Mouse (Mus musculus) cerebellum, postnatal 10 days (tissue): Measurements from ENCODE around the gene Cdc42ep4.

Experiments used
- DNase-seq, 2 experiments: peaks; one replicate each; pipeline ENCODE4 v3.0.0; 2021; ENCODE audit warnings: mixed read lengths in 2 of 2

The Cdc42ep4 gene

GRCm38 (mm10) chr11:113751484-113752084 lies at the start of gene Cdc42ep4:
Gene Cdc42ep4 (minus strand): TSS chr11:113751881.
- DNase-seq: peak; percentile 88 to 93

DNA sequence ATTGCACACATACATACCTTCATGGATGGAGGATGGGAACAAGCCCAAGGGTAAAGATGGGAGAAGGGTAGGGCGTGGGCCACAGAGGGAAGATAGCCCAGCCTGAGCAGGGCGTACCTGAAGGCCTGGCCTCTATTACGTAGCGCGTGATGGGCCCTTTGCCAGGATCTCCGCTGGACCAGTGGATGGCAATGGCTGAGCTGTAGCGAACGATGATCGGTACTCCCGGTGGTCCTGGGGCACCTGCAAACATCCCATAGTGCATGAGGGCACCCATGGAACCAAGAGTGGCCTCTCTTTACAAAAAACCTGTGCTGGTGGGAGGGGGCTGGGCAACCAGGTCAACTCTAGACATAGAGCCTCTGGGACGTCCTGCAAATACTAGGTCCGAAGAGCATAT lies 48.3 kb upstream of the Cdc42ep4 start:
- DNase-seq: peak; percentile 51 to 58

DNA sequence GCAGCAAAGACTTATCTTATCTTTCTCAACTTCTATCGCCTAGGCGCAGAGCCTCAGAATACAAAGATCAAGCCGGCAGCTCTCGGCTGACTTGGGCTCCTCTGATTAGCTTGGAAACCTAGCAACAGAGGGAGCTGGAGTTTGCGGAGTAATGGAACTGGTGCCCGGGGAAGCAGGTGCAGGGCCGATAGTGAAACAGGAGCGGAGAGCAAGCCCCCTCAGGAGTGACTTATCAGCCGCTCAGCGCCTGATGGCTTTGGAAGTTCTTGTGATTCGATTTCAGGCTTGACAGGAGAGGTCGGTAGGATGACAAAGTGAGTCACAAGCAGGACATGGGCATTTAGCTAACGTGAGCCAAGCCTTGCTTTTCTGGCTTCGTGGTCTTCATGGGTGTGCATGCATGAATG lies 47.4 kb upstream of the Cdc42ep4 start:
- peak; percentile 57 to 62 for DNase-seq

GRCm38 (mm10) chr11:113798011-113798410 lies 46.3 kb upstream of the Cdc42ep4 start:
- DNase-seq: peak; percentile 89 to 94

DNA sequence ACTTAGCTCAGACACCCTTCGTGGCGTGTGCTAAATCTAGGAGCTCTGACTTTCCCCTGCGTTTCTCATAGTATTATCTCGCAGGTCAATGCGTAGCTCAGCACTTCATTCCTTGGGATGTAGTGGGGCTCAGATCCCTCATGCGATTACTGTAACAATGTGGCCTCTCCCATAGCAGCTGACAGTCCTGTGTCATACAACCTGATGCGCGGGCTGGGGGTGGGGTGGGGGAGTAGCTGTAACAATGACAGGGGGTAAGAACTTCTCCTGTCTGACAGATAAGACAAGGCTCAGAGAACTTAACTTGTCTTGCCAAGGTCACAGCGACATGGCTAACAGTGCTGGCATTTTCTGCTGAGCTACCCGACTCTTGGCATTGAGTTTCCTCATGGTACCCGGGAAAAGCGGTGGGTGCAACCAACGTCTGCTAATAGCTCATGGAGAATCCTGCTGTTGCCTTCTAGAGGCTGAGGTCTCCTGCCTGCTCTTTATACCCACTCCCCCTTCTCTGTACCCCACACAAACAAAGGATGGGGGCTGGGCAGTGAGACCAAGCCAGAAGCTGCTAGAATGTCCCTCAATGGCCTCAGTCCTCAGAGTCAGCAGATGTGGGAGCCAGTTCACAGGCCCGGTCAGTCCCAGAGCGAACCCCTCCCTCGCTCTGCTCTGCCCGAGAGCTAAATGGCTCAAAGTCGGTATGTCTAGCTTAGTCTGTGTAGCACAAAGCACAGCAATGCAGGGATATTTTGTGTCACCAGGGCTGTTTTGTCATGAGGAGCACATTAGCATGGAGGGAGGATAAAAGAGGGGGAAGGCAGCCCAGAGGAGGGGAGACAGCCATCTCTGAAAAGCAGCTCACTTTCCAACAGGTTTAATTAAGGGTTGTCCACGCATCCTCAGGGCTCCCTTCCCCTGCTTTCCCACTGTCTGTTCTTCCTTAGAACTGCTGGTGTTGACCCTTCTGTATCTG lies 45.6 kb upstream of the Cdc42ep4 start:
- peak; percentile 42 to 55 for DNase-seq

GRCm38 (mm10) chr11:113795846-113796245 lies 44.2 kb upstream of the Cdc42ep4 start:
- no peak for DNase-seq

DNA sequence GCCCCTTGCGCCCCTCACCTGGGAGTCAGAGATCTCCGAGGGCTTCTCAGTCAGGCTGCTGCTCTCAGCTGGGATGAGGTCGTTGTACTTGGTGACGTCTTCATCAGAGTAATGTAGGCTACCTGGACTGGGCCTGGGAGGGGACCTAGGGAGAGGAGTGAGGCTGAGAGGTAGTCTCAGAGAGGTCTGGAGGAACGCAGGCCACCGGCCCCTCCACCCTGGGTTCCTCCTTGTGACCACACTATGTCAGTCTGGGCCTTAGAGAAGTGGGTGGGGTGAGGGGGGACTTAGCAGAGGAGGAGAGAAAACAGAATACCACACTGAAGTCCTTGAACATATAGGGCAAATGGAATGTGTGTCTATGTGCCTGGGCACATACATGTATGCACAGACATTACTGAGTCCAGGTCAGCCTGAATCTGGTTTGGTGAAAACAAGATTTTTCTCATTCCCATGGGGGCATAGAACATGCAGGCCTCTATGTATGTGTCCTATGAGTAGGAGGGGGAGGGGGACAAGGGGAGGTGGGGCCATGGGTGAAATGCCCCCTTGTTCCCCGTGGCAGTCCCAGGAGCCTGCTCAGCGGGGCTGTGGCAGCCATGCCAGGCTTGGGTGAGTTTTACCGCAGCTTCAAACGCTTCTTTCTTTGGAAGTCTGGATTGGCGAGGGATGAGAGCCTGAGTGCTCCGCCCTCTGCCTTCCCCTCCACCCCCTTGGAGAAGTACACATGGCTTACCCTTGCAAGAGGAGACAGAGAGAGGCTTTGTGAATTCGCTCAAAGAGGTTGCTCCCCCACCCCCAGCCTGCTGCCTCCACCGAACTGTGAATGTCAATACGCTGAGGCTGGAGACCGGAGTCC lies 39.9 kb upstream of the Cdc42ep4 start:
- DNase-seq: peak in 1 of 2 experiments; percentile 47

DNA sequence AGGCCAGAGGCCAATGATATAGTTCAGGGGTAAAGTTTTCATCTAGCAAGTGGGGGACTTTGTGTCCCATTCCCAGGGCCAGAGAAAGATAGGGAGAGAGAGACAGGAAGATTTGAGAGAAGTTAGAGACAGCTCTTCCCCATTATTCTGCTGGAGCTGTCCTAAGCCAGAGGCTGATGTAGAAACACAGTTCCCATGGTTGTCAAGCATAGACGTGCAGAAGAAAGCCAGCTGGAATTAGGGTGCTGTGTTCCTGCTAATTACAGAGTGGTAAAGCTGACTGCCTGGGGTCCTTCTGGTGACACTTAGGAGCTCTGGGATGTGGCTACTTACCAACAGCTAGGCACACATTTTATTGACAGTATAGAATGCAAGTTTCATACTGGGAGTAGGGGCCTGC lies 37.4 kb upstream of the Cdc42ep4 start:
- DNase-seq: no peak

- no peak for DNase-seq
Observed at GRCm38 (mm10) chr11:113788183-113788789, 36.6 kb upstream of the Cdc42ep4 start.

DNA sequence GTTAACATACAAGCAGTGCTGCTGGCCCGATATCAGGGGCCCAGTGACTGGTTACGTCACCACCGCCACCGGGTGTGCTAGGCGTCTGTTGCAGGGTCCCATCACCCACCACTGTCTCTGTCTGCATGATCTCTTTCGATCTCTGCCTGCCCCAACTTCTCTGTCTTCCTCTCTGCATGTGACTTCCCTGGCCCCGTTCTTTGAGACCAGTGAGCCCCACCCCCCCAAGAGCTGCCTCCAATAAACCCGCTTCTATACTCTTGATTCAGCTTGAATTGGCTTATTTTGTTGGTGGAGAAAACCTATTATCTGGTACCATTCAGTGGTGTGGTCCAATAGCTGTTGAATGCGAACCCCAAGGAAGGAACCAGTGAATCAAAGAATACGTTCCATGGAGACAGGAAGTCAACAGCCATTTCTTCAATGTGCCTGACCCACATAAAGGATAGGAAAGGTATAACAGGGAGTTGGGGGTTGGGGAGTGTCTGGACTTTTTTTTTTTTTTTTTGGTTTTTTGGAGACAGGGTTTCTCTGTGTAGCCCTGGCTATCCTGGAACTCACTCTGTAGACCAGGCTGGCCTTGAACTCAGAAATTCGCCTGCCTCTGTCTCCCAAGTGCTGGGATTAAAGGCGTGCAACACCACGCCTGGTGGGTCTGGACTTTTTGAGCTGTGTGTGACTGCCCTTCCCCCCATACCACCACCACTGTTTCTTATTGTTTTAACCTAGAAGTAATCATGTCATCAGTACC lies 35.9 kb upstream of the Cdc42ep4 start:
- DNase-seq: no peak

DNA sequence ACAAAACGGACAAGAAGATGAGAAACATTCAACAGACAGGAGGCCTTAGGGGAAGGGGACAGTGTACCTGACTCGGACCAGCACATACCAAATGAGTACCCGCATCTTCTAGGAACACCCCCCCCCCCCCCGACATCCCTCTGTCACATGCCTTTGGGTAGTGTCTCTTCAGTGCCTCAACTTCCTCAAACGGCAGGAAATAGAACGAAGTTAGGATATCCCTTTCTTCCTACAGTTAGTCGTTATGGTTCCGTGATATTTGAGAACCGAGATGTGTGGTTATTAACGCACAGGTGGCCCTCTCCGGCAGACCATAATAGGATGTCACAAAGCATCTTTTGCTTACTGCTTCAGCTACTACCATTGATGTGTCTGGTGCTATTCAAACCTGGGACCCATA lies 35.3 kb upstream of the Cdc42ep4 start:
- DNase-seq: no peak

- DNase-seq: no peak
Observed at GRCm38 (mm10) chr11:113786395-113786794, 34.7 kb upstream of the Cdc42ep4 start.

- DNase-seq: peak; percentile 61 to 75
Observed at GRCm38 (mm10) chr11:113785406-113786171, 33.9 kb upstream of the Cdc42ep4 start.

- DNase-seq: peak in 1 of 2 experiments; percentile 29
Observed at GRCm38 (mm10) chr11:113784656-113785396, 33.1 kb upstream of the Cdc42ep4 start.

DNA sequence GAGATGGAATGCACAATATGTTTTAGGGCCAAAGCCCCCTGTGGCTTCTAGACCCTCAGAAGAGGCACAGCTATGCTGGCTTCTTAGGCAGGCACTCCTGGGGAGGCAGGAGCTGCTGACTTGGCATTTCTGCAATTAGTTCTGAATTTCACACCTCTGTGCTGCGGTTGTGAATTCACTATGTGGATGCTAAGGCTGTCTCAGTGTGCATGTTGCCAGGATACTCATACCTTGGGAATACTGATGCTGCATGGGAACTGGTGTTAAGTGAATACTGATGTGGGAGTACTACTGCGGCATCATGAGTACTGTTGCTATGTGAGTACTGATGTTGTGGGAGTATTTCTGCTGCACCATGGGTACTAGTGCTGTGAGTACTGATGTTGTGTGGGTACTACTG lies 30.8 kb upstream of the Cdc42ep4 start:
- DNase-seq: no peak

- peak; percentile 50 to 61 for DNase-seq
Observed at GRCm38 (mm10) chr11:113782006-113782405, 30.3 kb upstream of the Cdc42ep4 start.

DNA sequence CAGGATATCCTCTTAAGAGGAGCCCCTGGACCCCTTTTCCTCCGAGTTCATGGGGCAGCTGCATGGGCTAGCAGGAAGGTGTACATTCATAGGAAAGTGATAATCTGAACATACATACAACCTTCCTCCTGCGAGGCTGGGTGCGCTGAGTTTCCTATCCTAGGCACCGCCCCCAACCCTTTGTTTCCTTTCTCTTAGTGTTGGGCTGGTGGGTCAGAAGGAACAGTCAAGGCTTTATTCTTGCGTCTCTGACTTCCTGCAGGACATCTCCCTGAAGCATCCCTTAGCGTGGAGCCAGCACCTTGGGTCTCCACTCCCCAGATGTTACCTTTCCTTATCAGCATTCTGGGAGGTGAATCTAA lies 28.0 kb upstream of the Cdc42ep4 start:
- no peak for DNase-seq

- peak in 1 of 2 experiments; percentile 29 for DNase-seq
Observed at GRCm38 (mm10) chr11:113778733-113779679, 27.3 kb upstream of the Cdc42ep4 start.

- DNase-seq: no peak
Observed at GRCm38 (mm10) chr11:113777878-113778464, 26.3 kb upstream of the Cdc42ep4 start.
